Mouse (Mus musculus): ENCODE results near the gene Wwp2. TPM values are rescaled to one million over a fixed set of nuclear protein-coding genes. Genes with fewer than 3 reads are reported as not detected.

Gene Wwp2
- polyA plus RNA-seq, 1 experiment: 109 TPM

GRCm38 (mm10) chr8:107580879-107581278 is 144.7 kb downstream of the Wwp2 start:
- Histone ChIP-seq H3K4me3 (ENCODE audit: control insufficient read depth, low read depth, low read length) (no peak overlapping the region), H3K36me3 (ENCODE audit: control insufficient read depth, insufficient read depth, low read length) (peaks cover 3% of the 10 kb centered on the region; the same call in 1 of the 2 replicates), H3K27me3 (ENCODE audit: control insufficient read depth, insufficient read depth, low read length) (no peaks in the 10 kb centered on the region), H3K27ac (ENCODE audit: control insufficient read depth, insufficient read depth, low read depth, low read length) (no peak overlapping the region), H3K4me1 (ENCODE audit: control insufficient read depth, insufficient read depth, low read length) (no peaks in the 10 kb centered on the region; the same call in 1 of the 2 replicates)
- TF ChIP-seq CTCF (IDR thresholded peaks at IDR 0.05; ENCODE audit: control insufficient read depth, insufficient read depth, insufficient replicate concordance, low read depth, low read length) (no peak), POLR2A (IDR thresholded peaks at IDR 0.05; ENCODE audit: control insufficient read depth, low read depth, low read length) (no peak)

- Histone ChIP-seq H3K27me3 (ENCODE audit: control insufficient read depth, insufficient read depth, low read length) (no peaks in the 10 kb centered on the region), H3K4me1 (ENCODE audit: control insufficient read depth, insufficient read depth, low read length) (peaks cover 3% of the 10 kb centered on the region), H3K27ac (ENCODE audit: control insufficient read depth, insufficient read depth, low read depth, low read length) (no peak overlapping the region), H3K36me3 (ENCODE audit: control insufficient read depth, insufficient read depth, low read length) (peaks cover 3% of the 10 kb centered on the region; the same call in 1 of the 2 replicates), H3K4me3 (ENCODE audit: control insufficient read depth, low read depth, low read length) (no peak overlapping the region)
- TF ChIP-seq POLR2A (IDR thresholded peaks at IDR 0.05; ENCODE audit: control insufficient read depth, low read depth, low read length) (no peak), CTCF (IDR thresholded peaks at IDR 0.05; ENCODE audit: control insufficient read depth, insufficient read depth, insufficient replicate concordance, low read depth, low read length) (no peak)
Measured at GRCm38 (mm10) chr8:107581536-107581935, 145.4 kb downstream of the Wwp2 start.

DNA sequence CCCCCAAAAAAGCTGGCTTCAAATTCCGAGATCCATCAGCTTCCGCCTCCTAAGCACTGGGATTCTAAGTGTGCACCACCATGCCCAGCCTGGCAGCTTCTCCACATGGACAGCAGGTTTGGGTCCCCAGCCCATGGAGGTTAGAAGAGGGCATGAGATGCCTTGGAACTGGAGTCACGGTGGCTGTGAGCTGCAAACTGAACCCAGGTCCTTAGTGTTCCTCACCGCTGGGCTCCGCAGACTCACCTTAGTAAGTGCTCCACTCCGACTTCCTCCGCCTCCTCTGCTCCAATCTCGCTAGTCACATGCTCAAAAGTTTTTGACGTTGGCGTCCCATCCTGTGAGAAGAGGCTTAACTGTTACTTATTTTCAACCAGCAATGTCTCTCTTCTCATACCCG is 146.0 kb downstream of the Wwp2 start:
- TF ChIP-seq POLR2A (IDR thresholded peaks at IDR 0.05; ENCODE audit: control insufficient read depth, low read depth, low read length) (no peak), CTCF (IDR thresholded peaks at IDR 0.05; ENCODE audit: control insufficient read depth, insufficient read depth, insufficient replicate concordance, low read depth, low read length) (no peak)
- no peak overlapping the region for H3K4me3 ChIP-seq (ENCODE audit: control insufficient read depth, low read depth, low read length)
- no peaks in the 10 kb centered on the region for H3K27me3 ChIP-seq (ENCODE audit: control insufficient read depth, insufficient read depth, low read length)
- H3K4me1 ChIP-seq (ENCODE audit: control insufficient read depth, insufficient read depth, low read length): peaks cover 3% of the 10 kb centered on the region
- H3K27ac ChIP-seq (ENCODE audit: control insufficient read depth, insufficient read depth, low read depth, low read length): no peak overlapping the region
- peaks cover 3% of the 10 kb centered on the region; the same call in 1 of the 2 replicates for H3K36me3 ChIP-seq (ENCODE audit: control insufficient read depth, insufficient read depth, low read length)

DNA sequence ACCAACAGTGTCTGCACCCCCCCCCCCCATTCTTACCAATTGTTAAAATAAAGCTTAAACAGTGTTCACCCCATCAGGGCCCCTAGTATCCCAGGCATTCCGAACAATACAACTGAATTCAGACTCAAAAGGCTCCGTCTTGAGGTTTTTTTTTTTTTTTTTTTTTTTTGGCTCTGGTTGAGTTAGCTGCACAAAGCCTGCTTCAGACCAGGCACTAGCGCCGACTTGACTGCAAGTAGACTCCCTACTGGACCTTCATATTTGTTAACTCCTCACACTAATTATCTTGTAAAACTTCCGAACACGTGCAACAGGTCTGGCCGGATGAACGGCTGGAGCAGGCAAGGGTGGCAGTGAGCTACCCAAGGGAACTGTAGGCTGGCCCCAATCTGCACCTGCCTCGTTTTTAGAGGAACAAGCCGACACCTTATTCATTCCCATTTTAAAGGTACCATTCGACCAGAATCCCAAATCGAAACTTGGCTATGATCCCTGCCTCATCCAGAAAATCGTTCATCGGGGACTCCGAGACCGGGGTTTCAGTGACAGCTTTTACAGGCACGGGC is 151.3 kb downstream of the Wwp2 start:
- Histone ChIP-seq H3K4me1 (ENCODE audit: control insufficient read depth, insufficient read depth, low read length) (peaks cover 3% of the 10 kb centered on the region), H3K4me3 (ENCODE audit: control insufficient read depth, low read depth, low read length) (peak overlapping the region; percentile 100), H3K27ac (ENCODE audit: control insufficient read depth, insufficient read depth, low read depth, low read length) (peak overlapping the region; percentile 97), H3K27me3 (ENCODE audit: control insufficient read depth, insufficient read depth, low read length) (no peaks in the 10 kb centered on the region), H3K36me3 (ENCODE audit: control insufficient read depth, insufficient read depth, low read length) (peaks cover 1% of the 10 kb centered on the region; the same call in 1 of the 2 replicates)
- TF ChIP-seq CTCF (IDR thresholded peaks at IDR 0.05; ENCODE audit: control insufficient read depth, insufficient read depth, insufficient replicate concordance, low read depth, low read length): no peak
- TF ChIP-seq POLR2A (IDR thresholded peaks at IDR 0.05; ENCODE audit: control insufficient read depth, low read depth, low read length): no peak

- H3K4me3 ChIP-seq (ENCODE audit: control insufficient read depth, low read depth, low read length): peak within 1 kb of the TSS; percentile 100
- peaks cover 1% of the 10 kb centered on the region; the same call in 1 of the 2 replicates for H3K36me3 ChIP-seq (ENCODE audit: control insufficient read depth, insufficient read depth, low read length)
- H3K4me1 ChIP-seq (ENCODE audit: control insufficient read depth, insufficient read depth, low read length): peaks cover 3% of the 10 kb centered on the region
- TF ChIP-seq POLR2A (IDR thresholded peaks at IDR 0.05; ENCODE audit: control insufficient read depth, low read depth, low read length) (peak; percentile 96), CTCF (IDR thresholded peaks at IDR 0.05; ENCODE audit: control insufficient read depth, insufficient read depth, insufficient replicate concordance, low read depth, low read length) (no peak)
- H3K27ac ChIP-seq (ENCODE audit: control insufficient read depth, insufficient read depth, low read depth, low read length): peak within 1 kb of the TSS; percentile 97
- no peaks in the 10 kb centered on the region for H3K27me3 ChIP-seq (ENCODE audit: control insufficient read depth, insufficient read depth, low read length)
Measured at GRCm38 (mm10) chr8:107587995-107588780, 152.0 kb downstream of the Wwp2 start, which contains the start of gene Psmd7. Psmd7 (minus strand) TSS chr8:107588464.

DNA sequence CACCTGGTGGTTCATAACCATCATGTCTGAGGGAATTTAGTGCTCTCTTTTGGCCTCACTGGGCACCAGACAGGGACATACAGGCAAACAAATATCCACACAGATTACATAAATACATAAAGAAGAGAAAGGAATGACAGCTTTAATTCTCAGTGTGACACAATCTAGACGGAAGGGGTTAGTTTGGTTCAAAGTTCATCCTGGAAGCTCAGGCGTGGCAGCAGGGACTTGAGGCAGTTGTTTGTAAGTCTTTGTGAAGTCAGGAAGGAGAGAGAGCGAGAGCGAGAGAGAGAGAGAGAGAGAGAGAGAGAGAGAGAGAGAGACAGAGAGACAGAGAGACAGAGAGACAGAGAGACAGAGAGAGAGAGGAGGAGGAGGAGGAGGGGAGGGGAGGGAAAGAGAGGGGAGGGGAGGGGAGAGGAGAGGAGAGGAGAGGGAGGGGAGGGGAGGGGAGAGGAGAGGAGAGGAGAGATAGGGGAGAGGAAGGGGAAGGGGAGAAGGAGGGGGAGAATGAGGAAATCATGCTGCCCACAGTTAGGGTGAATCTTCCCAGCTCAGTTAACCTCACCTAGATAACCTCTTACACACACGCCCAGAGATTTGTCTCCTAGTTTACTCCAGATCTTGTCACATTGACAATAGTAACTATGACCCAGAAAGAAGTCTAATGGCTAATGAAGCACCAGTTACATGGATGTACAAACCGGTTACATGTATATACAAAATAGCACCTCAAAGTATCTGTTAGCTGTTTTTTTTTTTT is 158.0 kb downstream of the Wwp2 start:
- Histone ChIP-seq H3K4me3 (ENCODE audit: control insufficient read depth, low read depth, low read length) (no peak overlapping the region), H3K27ac (ENCODE audit: control insufficient read depth, insufficient read depth, low read depth, low read length) (no peak overlapping the region), H3K27me3 (ENCODE audit: control insufficient read depth, insufficient read depth, low read length) (no peaks in the 10 kb centered on the region), H3K36me3 (ENCODE audit: control insufficient read depth, insufficient read depth, low read length) (no peaks in the 10 kb centered on the region), H3K4me1 (ENCODE audit: control insufficient read depth, insufficient read depth, low read length) (peaks cover 2% of the 10 kb centered on the region; the same call in 1 of the 2 replicates)
- TF ChIP-seq POLR2A (IDR thresholded peaks at IDR 0.05; ENCODE audit: control insufficient read depth, low read depth, low read length) (no peak), CTCF (IDR thresholded peaks at IDR 0.05; ENCODE audit: control insufficient read depth, insufficient read depth, insufficient replicate concordance, low read depth, low read length) (no peak)

DNA sequence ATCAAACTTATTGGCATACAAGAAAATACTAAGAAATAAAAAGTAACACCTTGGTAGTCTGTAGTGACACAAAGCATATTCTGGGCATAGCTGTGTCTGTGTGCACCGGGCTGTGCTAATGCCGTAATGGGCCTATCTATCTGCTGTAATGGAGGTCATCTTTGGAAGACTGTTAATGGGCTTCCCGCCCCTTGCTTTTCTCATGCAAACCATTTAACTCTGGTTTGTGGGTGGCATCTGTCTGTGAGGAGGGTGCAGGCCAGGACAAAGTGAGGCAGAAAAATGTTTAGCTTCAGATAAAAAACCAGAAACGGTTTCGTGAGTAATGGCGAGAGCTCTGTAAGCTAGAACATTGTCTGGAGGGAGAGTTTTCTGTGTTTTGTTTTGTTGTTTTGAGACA is 158.7 kb downstream of the Wwp2 start:
- Histone ChIP-seq H3K27ac (ENCODE audit: control insufficient read depth, insufficient read depth, low read depth, low read length) (no peak overlapping the region), H3K27me3 (ENCODE audit: control insufficient read depth, insufficient read depth, low read length) (no peaks in the 10 kb centered on the region), H3K36me3 (ENCODE audit: control insufficient read depth, insufficient read depth, low read length) (no peaks in the 10 kb centered on the region), H3K4me3 (ENCODE audit: control insufficient read depth, low read depth, low read length) (no peak overlapping the region), H3K4me1 (ENCODE audit: control insufficient read depth, insufficient read depth, low read length) (peaks cover 3% of the 10 kb centered on the region; the same call in 1 of the 2 replicates)
- TF ChIP-seq CTCF (IDR thresholded peaks at IDR 0.05; ENCODE audit: control insufficient read depth, insufficient read depth, insufficient replicate concordance, low read depth, low read length) (no peak), POLR2A (IDR thresholded peaks at IDR 0.05; ENCODE audit: control insufficient read depth, low read depth, low read length) (no peak)
